Mouse (Mus musculus) embryo, embryonic 11.5 days (tissue): ENCODE results near the gene Adam33.

Experiments used
- DNase-seq: peaks from one replicate; pipeline ENCODE4 v3.0.0-alpha.2; 2012; ENCODE audit warnings: low read depth, low spot score

Adam33 gene

GRCm38 (mm10) chr2:131029065-131029935 lies 34.3 kb downstream of the Adam33 start:
- DNase-seq = no peak

GRCm38 (mm10) chr2:131026941-131027340 lies 36.7 kb downstream of the Adam33 start:
- DNase-seq = no peak

DNA sequence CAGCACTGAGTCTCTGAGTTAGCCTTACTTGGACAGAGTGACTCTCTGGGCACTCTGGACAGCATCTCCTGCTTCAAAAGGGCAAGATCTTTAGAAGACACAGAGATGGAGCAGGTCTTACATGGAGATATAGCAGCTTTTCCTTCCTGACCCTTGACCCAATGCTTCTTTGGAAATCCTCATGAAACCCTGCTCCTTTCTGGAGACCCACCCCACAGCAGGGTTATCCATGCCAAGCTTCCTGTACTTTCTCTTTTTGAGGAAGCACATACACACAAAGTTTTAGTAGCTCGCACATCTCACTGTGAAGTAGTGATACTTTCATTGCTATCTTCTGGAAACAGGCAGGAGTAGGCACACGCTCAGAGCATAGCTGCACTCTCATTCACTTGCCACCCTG lies 38.4 kb downstream of the Adam33 start:
- DNase-seq = no peak

DNA sequence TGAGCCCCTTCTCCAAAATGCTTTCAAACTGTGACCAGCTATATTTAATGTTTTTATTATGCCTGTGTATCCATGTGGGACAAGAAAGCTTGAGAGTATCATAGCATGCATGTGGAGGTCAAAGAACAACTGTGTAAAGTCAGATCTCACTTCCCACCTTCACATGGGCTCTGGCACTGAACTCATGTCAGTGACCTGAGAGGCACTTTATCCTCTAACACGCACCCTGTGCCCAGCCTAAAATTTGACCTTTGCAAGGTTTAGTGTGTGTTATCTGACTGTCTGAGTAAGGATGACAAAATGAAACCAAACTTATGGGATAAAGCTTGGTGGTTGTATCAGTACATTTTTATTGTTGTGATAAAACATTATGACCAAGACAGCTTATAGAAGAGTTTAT lies 53.0 kb downstream of the Adam33 start:
- DNase-seq = no peak

DNA sequence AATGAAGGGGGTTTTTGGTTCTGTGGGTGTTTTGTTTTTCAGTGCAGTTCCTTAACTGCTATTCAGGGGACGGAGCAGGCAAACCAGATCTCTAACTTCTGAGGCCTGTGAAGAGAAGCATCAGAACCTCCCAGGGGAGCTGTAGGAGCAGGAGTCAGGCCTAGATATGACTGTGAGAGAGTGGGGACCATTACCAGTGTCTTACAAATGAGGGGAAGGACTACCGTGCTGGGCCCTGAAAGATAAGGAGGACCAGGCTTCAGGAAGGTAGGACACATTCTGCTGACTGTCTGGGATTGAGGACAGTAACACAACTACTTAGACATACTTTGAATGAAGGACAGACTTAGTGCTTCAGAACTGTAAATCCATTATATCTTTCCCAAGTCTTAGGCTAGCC lies 54.5 kb downstream of the Adam33 start:
- DNase-seq = no peak
